Mouse (Mus musculus) thymus, postnatal 25 days (tissue): ENCODE measurements around the gene Rasgrf2.

Source experiments
- DNase-seq: peaks from one replicate; pipeline ENCODE4 v3.0.0; 2022

The Rasgrf2 gene

DNA sequence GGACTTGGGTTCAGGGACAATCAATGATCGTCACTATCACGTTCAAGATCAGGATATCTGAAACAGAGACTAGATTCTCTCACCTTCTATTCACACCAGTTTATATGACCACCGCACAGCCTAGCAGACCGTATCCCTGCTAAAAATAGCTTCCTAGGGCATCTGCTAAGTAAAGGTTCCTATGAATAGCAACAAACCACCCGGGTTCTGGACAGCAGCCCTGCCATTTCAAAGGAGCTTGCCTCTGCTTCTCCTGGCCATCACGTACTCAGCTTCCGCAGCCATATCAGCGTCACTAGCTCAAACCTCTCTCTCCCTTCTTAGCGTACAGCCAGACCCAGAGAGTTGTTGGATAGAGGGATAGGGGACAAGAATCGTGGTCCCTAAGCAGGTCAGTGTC, 254.1 kb downstream of the Rasgrf2 start:
- DNase-seq, result no peak

DNA sequence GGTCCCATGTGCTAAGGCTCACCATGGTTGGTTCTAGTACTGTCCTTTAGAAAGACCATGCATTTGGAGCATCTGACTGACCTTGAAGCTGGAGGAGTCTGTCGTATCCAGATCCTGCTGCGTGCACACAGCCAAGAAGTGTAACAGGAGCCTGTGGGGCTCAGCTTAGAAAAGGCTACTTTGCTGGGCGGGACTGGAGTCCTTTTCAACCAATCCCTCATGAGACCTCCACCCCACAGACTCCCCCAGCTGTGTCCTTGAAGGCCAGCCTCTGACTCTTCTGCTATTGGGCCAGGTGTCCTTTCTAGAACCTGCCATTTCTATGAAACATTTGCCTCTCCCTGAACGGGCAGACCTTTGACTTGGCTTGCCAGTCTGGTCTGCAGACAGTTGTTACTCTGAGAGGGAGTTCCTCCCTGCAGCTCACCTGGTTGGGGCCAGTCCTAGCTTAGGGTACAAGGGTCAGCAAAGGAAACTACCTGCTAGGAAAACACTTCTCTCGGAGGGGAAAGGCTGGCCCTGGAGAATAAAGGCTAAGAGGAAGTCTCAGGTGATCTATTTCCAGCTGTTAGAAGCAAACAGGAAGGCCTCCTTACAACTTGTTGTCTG, 254.6 kb downstream of the Rasgrf2 start, which contains the start of gene Ckmt2:
Gene Ckmt2, minus strand, starts transcription at position 145 of the 609 bp plus-strand sequence.
- DNase-seq, result no peak

DNA sequence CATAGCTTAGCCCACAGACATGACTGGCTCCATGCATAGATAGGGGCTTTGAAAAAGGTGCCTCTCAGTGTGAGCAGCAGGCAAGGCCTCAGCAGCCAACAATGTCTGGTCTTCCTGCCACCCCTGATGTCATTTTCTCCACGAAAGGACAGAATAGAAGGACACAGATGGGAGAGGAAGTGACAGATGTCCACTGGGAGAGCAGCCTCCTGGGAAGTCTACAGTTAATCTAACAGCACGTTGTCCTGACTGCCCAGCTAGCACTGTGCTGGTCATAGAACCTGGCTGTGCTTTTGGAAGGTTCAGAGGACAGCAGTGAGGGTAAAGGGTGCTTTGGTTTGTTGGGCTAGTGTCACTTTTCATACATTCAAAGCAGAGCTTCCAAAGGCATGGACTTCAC, 255.9 kb downstream of the Rasgrf2 start:
- DNase-seq, result no peak

DNA sequence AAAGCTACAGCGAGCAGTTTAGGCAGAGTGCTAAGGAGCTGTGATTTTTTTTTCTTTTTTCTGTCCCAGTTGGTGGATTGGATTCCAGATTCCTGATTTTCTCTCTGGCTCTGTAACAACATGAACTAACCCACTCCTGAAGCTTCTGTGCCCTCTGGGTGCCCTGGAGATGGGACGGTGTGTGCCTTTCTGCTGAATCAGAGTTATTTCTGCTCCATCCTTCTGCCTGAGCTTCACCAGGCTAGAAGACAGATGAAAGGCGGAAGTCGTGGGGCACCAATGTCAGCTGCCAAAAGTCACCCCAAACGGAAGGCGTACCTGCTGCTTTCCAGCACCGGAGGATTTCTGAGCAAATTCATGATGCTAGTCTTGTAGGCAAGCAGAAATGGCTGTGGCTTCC, 256.9 kb downstream of the Rasgrf2 start:
- no peak for DNase-seq

DNA sequence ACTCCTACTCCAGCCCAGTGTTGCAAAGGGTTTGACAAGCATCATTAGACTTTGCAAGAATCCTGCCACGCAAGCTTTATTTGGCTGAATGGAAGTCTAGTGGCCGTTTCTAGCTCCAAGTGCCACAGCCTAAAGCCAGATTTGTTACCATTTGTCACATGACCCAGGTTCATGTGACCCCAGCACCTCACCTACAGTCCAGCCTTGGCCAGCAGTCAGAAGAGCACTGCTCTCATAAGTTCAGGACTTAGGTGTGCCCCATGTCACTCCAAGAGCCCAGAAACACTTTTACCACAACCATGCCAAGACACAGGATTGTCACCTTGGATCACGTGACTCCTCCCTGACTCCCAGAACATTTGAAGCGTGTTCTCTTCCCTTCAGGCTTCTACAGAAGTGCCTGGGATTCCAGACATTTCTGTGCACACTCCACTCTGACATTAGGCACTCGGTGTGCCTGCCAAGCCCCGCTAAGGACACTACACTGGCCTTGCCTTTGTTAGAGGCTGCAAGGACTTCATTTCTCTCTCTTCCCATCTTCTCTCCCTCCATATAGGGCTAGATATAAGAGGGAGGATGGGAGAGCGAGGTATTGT, 257.6 kb downstream of the Rasgrf2 start:
- DNase-seq, result no peak

DNA sequence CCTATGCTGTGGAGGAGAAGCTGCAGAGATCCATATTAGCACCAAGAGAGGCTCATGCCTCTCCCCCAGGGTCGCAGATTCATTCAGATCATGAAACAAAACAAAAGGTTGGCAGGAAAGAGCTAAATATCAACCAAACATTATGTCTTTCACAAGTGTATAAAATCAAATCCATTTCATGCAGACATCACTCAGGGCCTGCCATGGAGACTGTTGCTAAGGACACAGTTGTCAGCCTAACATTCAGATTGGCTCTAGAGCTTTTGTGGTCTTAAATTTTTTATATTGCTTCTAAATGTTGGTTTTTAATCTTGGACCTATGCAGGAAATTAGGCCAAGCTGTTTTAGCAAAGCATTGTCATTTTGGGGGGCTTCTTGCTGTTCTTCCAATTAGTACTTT, 262.9 kb downstream of the Rasgrf2 start:
- no peak for DNase-seq

DNA sequence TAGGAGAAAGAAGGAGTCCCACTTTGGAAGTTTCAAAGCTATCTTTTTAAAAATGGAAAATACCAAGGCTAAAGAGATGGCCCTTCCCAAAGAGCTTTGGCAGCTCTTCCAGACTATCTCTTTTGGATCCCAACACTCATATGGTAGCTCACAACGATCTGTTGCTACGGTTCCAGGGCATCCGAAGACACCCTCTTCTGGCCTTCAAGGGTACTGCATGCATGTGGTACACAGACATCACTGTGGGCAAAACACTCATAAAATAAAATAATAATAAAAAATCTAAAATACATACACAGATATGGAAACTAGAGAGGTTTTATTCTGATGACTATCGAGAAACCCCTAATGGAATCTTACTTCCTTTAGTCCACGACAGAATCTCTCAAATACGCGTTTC, 272.6 kb downstream of the Rasgrf2 start:
- DNase-seq, result peak; percentile 26

DNA sequence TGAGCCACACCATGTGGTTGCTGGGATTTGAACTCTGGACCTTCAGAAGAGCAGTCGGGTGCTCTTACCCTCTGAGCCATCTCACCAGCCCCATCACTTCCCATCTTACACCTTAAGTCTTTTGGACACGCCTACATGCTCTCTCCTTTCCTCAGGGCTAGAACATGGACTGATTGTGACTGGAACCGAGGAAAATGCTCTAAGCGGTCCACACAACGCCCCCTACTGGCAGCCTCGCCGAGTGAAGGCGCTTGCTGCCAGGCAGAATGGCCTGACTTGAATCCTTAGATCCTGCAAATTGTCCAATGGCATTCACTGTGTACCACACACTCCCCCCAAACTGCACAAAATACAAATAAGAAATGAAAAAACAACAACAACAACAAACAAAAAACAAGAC, 274.0 kb downstream of the Rasgrf2 start:
- DNase-seq, result no peak

DNA sequence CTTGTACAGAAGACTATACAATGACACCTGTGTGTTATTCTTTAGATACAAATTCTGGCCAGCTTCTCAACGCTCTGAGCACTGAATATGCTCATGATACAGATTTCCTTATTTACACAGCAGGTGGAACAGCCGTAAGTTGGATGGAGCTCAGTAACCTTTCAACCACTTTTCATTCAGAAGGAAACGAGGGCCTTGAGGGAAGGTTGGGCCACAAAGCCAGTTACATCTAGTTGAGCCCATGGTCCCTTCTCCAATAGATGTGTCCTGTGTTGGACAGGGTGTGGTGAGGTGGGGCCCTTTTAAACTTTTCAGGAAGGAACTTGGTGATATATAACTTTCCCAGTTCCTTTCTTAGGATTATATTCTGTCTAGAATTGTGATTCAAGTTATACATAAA, 277.0 kb downstream of the Rasgrf2 start:
- no peak for DNase-seq
